16 mouse cellular contexts compared by ENCODE assay signal in genomic region chr1:38132942-38133341, GRCm38 (mm10). TPM values are rescaled to one million over a fixed set of nuclear protein-coding genes. Genes with fewer than 3 reads are reported as not detected.
DNase-seq lines count a peak whose midpoint lies in the region; ATAC-seq and TF ChIP-seq lines count a peak whose summit lies in the region.
"Had no signal": no experiment of that assay in that cellular context is flagged by ENCODE, and none has a peak within 500 bp of the region (broad histone marks: within the 10 kb centered on the region; RNA-seq: fewer than 3 reads in every experiment).

No protein-coding gene starts in this region.

- no peaks in the 10 kb centered on the region for H3K36me3 ChIP-seq in kidney, adult 2 months (ENCODE audit: control insufficient read depth, insufficient read depth, low read length)
- no peaks in the 10 kb centered on the region for H3K36me3 ChIP-seq in lung, postnatal 0 days (ENCODE audit: insufficient read depth, low read length)
- H3K36me3 ChIP-seq: embryonic facial prominence, embryonic 13.5 days; midbrain, embryonic 10.5 days had no signal

- H3K9ac ChIP-seq in lung, postnatal 0 days (replicated peaks; ENCODE audit: low read depth) = no peak overlapping the region
- H3K9ac ChIP-seq: embryonic facial prominence, embryonic 13.5 days; liver, postnatal 0 days had no signal

- H3K4me2 ChIP-seq in lung, postnatal 0 days (replicated peaks; ENCODE audit: low read depth, low read length) = no peak overlapping the region
- H3K4me2 ChIP-seq: embryonic facial prominence, embryonic 13.5 days had no signal

- no peaks in the 10 kb centered on the region for H3K27me3 ChIP-seq in kidney, adult 2 months (replicated peaks; ENCODE audit: control insufficient read depth, insufficient read depth, low read length)
- H3K27me3 ChIP-seq in lung, postnatal 0 days (replicated peaks; ENCODE audit: insufficient read depth, low read length) = no peaks in the 10 kb centered on the region
- H3K27me3 ChIP-seq: embryonic facial prominence, embryonic 13.5 days had no signal

- ATAC-seq in lung, postnatal 0 days = no peak
- ATAC-seq: activated CD4-positive, CD25-positive, alpha-beta regulatory T cell, adult 4 months; liver, postnatal 0 days had no signal

- no peak for TF ChIP-seq POLR2A in kidney, adult 2 months (IDR thresholded peaks at IDR 0.05; ENCODE audit: low read depth, low read length)

- H3K27ac ChIP-seq in kidney, adult 2 months (ENCODE audit: insufficient read depth, low read depth, low read length) = no peak overlapping the region
- H3K27ac ChIP-seq in lung, postnatal 0 days (ENCODE audit: low read length) = no peak overlapping the region
- H3K27ac ChIP-seq: embryonic facial prominence, embryonic 13.5 days; midbrain, embryonic 10.5 days had no signal

- no peak for TF ChIP-seq CTCF in kidney, adult 2 months (conservative IDR thresholded peaks at IDR 0.05; ENCODE audit: insufficient read depth, insufficient read length, low read depth, low read length)
- TF ChIP-seq CTCF in lung, postnatal 0 days (IDR thresholded peaks at IDR 0.05) = no peak

- no peak for TF ChIP-seq EP300 in lung, postnatal 0 days (IDR thresholded peaks at IDR 0.05)

- peaks cover 4% of the 10 kb centered on the region; the same call in 1 of the 2 replicates for H3K4me1 ChIP-seq in kidney, adult 2 months (ENCODE audit: control insufficient read depth, insufficient read depth, low read length)
- no peaks in the 10 kb centered on the region for H3K4me1 ChIP-seq in lung, postnatal 0 days (ENCODE audit: insufficient read depth, low read depth, low read length)

- DNase-seq in adrenal gland, postnatal 10 days = peak; percentile 12
- no peak for DNase-seq in adrenal gland, adult 2 months
- DNase-seq in kidney, adult 2 months = peak; percentile 23
- DNase-seq in kidney, adult 8-10 months = no peak
- peak; percentile 41 for DNase-seq in 416B (ENCODE audit: low read depth)
- DNase-seq in lung, postnatal 0 days (ENCODE audit: low spot score) = peak; percentile 22
- DNase-seq in embryo, embryonic 10.5 days (ENCODE audit: low spot score) = no peak
- DNase-seq in left cerebral cortex, postnatal 4 days = no peak
- DNase-seq: cerebellum, postnatal 36 days; liver, postnatal 0 days; right cerebral cortex, postnatal 25 days; thymus, postnatal 14 days had no signal

- WGBS in kidney, adult 2 months = 65% methylated on average over 6 of the region's 6 CpGs
- 44% methylated on average over 6 of the region's 6 CpGs for WGBS in lung, postnatal 0 days

- intact Hi-C loops in left cerebral cortex, postnatal 4 days (cut with DNase I) = no loop called here

- H3K9me3 ChIP-seq in lung, postnatal 0 days (ENCODE audit: low read length) = no peaks in the 10 kb centered on the region
- H3K9me3 ChIP-seq: embryonic facial prominence, embryonic 13.5 days; midbrain, embryonic 10.5 days had no signal

- H3K4me3 ChIP-seq in kidney, adult 2 months (ENCODE audit: insufficient read depth, low read depth, low read length) = no peak overlapping the region
- H3K4me3 ChIP-seq in lung, postnatal 0 days (ENCODE audit: low read depth, low read length) = no peak overlapping the region
- H3K4me3 ChIP-seq: embryonic facial prominence, embryonic 13.5 days; midbrain, embryonic 10.5 days; myocyte had no signal

RNA-seq across cellular contexts. Expression of gene Rev1, which starts 3.3 kb away (rescaled TPM):
- 10 to 100 TPM; 25.4 to 29.8 TPM for total RNA-seq in adrenal gland, postnatal 10 days (2021)
- total RNA-seq in adrenal gland, adult 2 months (2021) = 10 to 100 TPM; 18.5 to 20.0 TPM
- 6.6 and 6.7 TPM in 2 replicates for polyA plus RNA-seq in adrenal gland, adult 2 months (2012; rRNA removed)
- 7.7 and 8.4 TPM in 2 replicates for polyA plus RNA-seq in kidney, adult 2 months (2012; rRNA removed)
- polyA plus RNA-seq in lung, postnatal 0 days (2015; fragmentation: Nextera tagmentation; extraction: Ambion mirVana) = 8.6 and 10.6 TPM in 2 replicates
- total RNA-seq in left cerebral cortex, postnatal 4 days (2021) = 10 to 100 TPM; 49.7 to 51.4 TPM

Comparison
In these comparisons a context has a peak if more than half of its experiments do, and no peak if none do; other contexts are left out.
1. DNase-seq: peak in adrenal gland, postnatal 10 days (single experiment), kidney, adult 2 months (single experiment), 416B (single experiment) and lung, postnatal 0 days (single experiment); none in adrenal gland, adult 2 months (single experiment), kidney, adult 8-10 months (0 of 2), embryo, embryonic 10.5 days (single experiment) and left cerebral cortex, postnatal 4 days (single experiment).